Mouse (Mus musculus): ENCODE measurements at regions not wholly inside any gene's neighbourhood (a gene's known extent, or its start where the extent isn't known, plus 50 kb on each side); places are given as distances from the start of the nearest gene placed in this dataset.

GRCm38 (mm10) chr12:70753458-70753857 lies 71.9 kb upstream of the Frmd6 start:
- Histone ChIP-seq H3K4me1 (replicated peaks; ENCODE audit: control insufficient read depth, insufficient read depth, low read length) (peaks cover 4% of the 10 kb centered on the region), H3K36me3 (ENCODE audit: control insufficient read depth, insufficient read depth, low read length) (no peaks in the 10 kb centered on the region), H3K4me3 (ENCODE audit: control insufficient read depth, insufficient read depth, low read length) (no peak overlapping the region), H3K27me3 (ENCODE audit: control insufficient read depth, insufficient read depth, low read length) (no peaks in the 10 kb centered on the region), H3K27ac (ENCODE audit: control insufficient read depth, insufficient read depth, low read length) (no peak overlapping the region)
- TF ChIP-seq CTCF (IDR thresholded peaks at IDR 0.05; ENCODE audit: borderline replicate concordance, control insufficient read depth, extremely low read depth, insufficient read depth, low read length, poor library complexity) (no peak), POLR2A (IDR thresholded peaks at IDR 0.05; ENCODE audit: control insufficient read depth, extremely low read depth, insufficient read depth, low read length, poor library complexity) (no peak)
- whole genome bisulfite sequencing: 97% methylated on average over 3 of the region's 3 CpGs
- no peak for DNase-seq

GRCm38 (mm10) chr12:70758080-70758479 lies 67.2 kb upstream of the Frmd6 start:
- H3K4me3 ChIP-seq (ENCODE audit: control insufficient read depth, insufficient read depth, low read length): no peak overlapping the region
- H3K36me3 ChIP-seq (ENCODE audit: control insufficient read depth, insufficient read depth, low read length): no peaks in the 10 kb centered on the region
- WGBS: 92% methylated on average over 6 of the region's 6 CpGs
- no peak for DNase-seq
- H3K27ac ChIP-seq (ENCODE audit: control insufficient read depth, insufficient read depth, low read length): no peak overlapping the region
- H3K27me3 ChIP-seq (ENCODE audit: control insufficient read depth, insufficient read depth, low read length): no peaks in the 10 kb centered on the region
- H3K4me1 ChIP-seq (replicated peaks; ENCODE audit: control insufficient read depth, insufficient read depth, low read length): peaks cover 4% of the 10 kb centered on the region
- TF ChIP-seq POLR2A (IDR thresholded peaks at IDR 0.05; ENCODE audit: control insufficient read depth, extremely low read depth, insufficient read depth, low read length, poor library complexity) (no peak), CTCF (IDR thresholded peaks at IDR 0.05; ENCODE audit: borderline replicate concordance, control insufficient read depth, extremely low read depth, insufficient read depth, low read length, poor library complexity) (no peak)

- Histone ChIP-seq H3K4me3 (ENCODE audit: control insufficient read depth, insufficient read depth, low read length) (no peak overlapping the region), H3K36me3 (ENCODE audit: control insufficient read depth, insufficient read depth, low read length) (no peaks in the 10 kb centered on the region), H3K27me3 (ENCODE audit: control insufficient read depth, insufficient read depth, low read length) (no peaks in the 10 kb centered on the region), H3K4me1 (replicated peaks; ENCODE audit: control insufficient read depth, insufficient read depth, low read length) (no peaks in the 10 kb centered on the region), H3K27ac (ENCODE audit: control insufficient read depth, insufficient read depth, low read length) (no peak overlapping the region)
- DNase-seq: no peak
- TF ChIP-seq CTCF (IDR thresholded peaks at IDR 0.05; ENCODE audit: borderline replicate concordance, control insufficient read depth, extremely low read depth, insufficient read depth, low read length, poor library complexity) (no peak), POLR2A (IDR thresholded peaks at IDR 0.05; ENCODE audit: control insufficient read depth, extremely low read depth, insufficient read depth, low read length, poor library complexity) (no peak)
- 95% methylated on average over 12 of the region's 12 CpGs for WGBS
Observed at GRCm38 (mm10) chr12:70763542-70763941, 61.8 kb upstream of the Frmd6 start.

- WGBS: 96% methylated on average over 4 of the region's 4 CpGs
- no peaks in the 10 kb centered on the region for H3K27me3 ChIP-seq (ENCODE audit: control insufficient read depth, insufficient read depth, low read length)
- no peak for DNase-seq
- H3K4me1 ChIP-seq (replicated peaks; ENCODE audit: control insufficient read depth, insufficient read depth, low read length): no peaks in the 10 kb centered on the region
- H3K36me3 ChIP-seq (ENCODE audit: control insufficient read depth, insufficient read depth, low read length): no peaks in the 10 kb centered on the region
- no peak overlapping the region for H3K27ac ChIP-seq (ENCODE audit: control insufficient read depth, insufficient read depth, low read length)
- H3K4me3 ChIP-seq (ENCODE audit: control insufficient read depth, insufficient read depth, low read length): no peak overlapping the region
- no peak for TF ChIP-seq CTCF (IDR thresholded peaks at IDR 0.05; ENCODE audit: borderline replicate concordance, control insufficient read depth, extremely low read depth, insufficient read depth, low read length, poor library complexity)
- TF ChIP-seq POLR2A (IDR thresholded peaks at IDR 0.05; ENCODE audit: control insufficient read depth, extremely low read depth, insufficient read depth, low read length, poor library complexity): no peak
Observed at GRCm38 (mm10) chr12:70766319-70766718, 59.0 kb upstream of the Frmd6 start.

GRCm38 (mm10) chr12:70767959-70768358 lies 57.4 kb upstream of the Frmd6 start:
- H3K4me3 ChIP-seq (ENCODE audit: control insufficient read depth, insufficient read depth, low read length): no peak overlapping the region
- no peaks in the 10 kb centered on the region for H3K4me1 ChIP-seq (replicated peaks; ENCODE audit: control insufficient read depth, insufficient read depth, low read length)
- no peak overlapping the region for H3K27ac ChIP-seq (ENCODE audit: control insufficient read depth, insufficient read depth, low read length)
- H3K27me3 ChIP-seq (ENCODE audit: control insufficient read depth, insufficient read depth, low read length): no peaks in the 10 kb centered on the region
- H3K36me3 ChIP-seq (ENCODE audit: control insufficient read depth, insufficient read depth, low read length): no peaks in the 10 kb centered on the region
- 30% methylated on average over 4 of the region's 4 CpGs for WGBS
- no peak for DNase-seq
- TF ChIP-seq CTCF (IDR thresholded peaks at IDR 0.05; ENCODE audit: borderline replicate concordance, control insufficient read depth, extremely low read depth, insufficient read depth, low read length, poor library complexity) (no peak), POLR2A (IDR thresholded peaks at IDR 0.05; ENCODE audit: control insufficient read depth, extremely low read depth, insufficient read depth, low read length, poor library complexity) (no peak)

- WGBS: 93% methylated on average over 9 of the region's 9 CpGs
- Histone ChIP-seq H3K4me3 (ENCODE audit: control insufficient read depth, insufficient read depth, low read length) (no peak overlapping the region), H3K27me3 (ENCODE audit: control insufficient read depth, insufficient read depth, low read length) (no peaks in the 10 kb centered on the region), H3K27ac (ENCODE audit: control insufficient read depth, insufficient read depth, low read length) (no peak overlapping the region), H3K4me1 (replicated peaks; ENCODE audit: control insufficient read depth, insufficient read depth, low read length) (no peaks in the 10 kb centered on the region), H3K36me3 (ENCODE audit: control insufficient read depth, insufficient read depth, low read length) (no peaks in the 10 kb centered on the region)
- no peak for DNase-seq
- TF ChIP-seq CTCF (IDR thresholded peaks at IDR 0.05; ENCODE audit: borderline replicate concordance, control insufficient read depth, extremely low read depth, insufficient read depth, low read length, poor library complexity): no peak
- no peak for TF ChIP-seq POLR2A (IDR thresholded peaks at IDR 0.05; ENCODE audit: control insufficient read depth, extremely low read depth, insufficient read depth, low read length, poor library complexity)
Observed at GRCm38 (mm10) chr12:70768745-70769144, 56.6 kb upstream of the Frmd6 start.

GRCm38 (mm10) chr12:70769538-70770176 lies 55.7 kb upstream of the Frmd6 start:
- H3K36me3 ChIP-seq (ENCODE audit: control insufficient read depth, insufficient read depth, low read length): no peaks in the 10 kb centered on the region
- H3K27me3 ChIP-seq (ENCODE audit: control insufficient read depth, insufficient read depth, low read length): no peaks in the 10 kb centered on the region
- H3K4me3 ChIP-seq (ENCODE audit: control insufficient read depth, insufficient read depth, low read length): no peak overlapping the region
- DNase-seq: no peak
- TF ChIP-seq CTCF (IDR thresholded peaks at IDR 0.05; ENCODE audit: borderline replicate concordance, control insufficient read depth, extremely low read depth, insufficient read depth, low read length, poor library complexity) (no peak), POLR2A (IDR thresholded peaks at IDR 0.05; ENCODE audit: control insufficient read depth, extremely low read depth, insufficient read depth, low read length, poor library complexity) (no peak)
- WGBS: 94% methylated on average over 12 of the region's 12 CpGs
- H3K4me1 ChIP-seq (replicated peaks; ENCODE audit: control insufficient read depth, insufficient read depth, low read length): no peaks in the 10 kb centered on the region
- H3K27ac ChIP-seq (ENCODE audit: control insufficient read depth, insufficient read depth, low read length): no peak overlapping the region

All from thymus, adult 2 months (tissue).